Mouse (Mus musculus) stomach, postnatal 0 days (tissue): ENCODE measurements at regions not wholly inside any gene's neighbourhood (a gene's known extent, or its start where the extent isn't known, plus 50 kb on each side); places are given as distances from the start of the nearest gene placed in this dataset.

Source experiments
- CTCF ChIP-seq: IDR thresholded peaks from 2 replicates; pipeline ENCODE4 v1.5.1; 2016; ENCODE audit warnings: antibody characterized with exemption, low read depth, mild to moderate bottlenecking, moderate library complexity
- EP300 ChIP-seq: optimal IDR thresholded peaks from 2 replicates; pipeline ENCODE3; 2016; ENCODE audit warnings: antibody characterized with exemption

GRCm38 (mm10) chr2:74168307-74168706, 257.2 kb upstream of the Atp5g3 start:
- TF ChIP-seq CTCF (no peak), EP300 (no peak)
